Mouse (Mus musculus) CH12F3 (cell line): ENCODE data around the gene Atg14.
"Not testable (repeated sequence)": the region's sequence is repeated elsewhere in the genome, so short reads cannot be mapped to it uniquely, and the experiment has no call there.

ENCODE experiments used
- in situ Hi-C: fragments of 300-500 bp; cut with MboI; formaldehyde crosslinking; loops from 2 replicates; pipeline ENCODE4 v1.14.3; 2020; ENCODE audit warnings: low sequenced_read_pairs

Gene Atg14

GRCm38 (mm10) chr14:47551668-47552067 is 18.8 kb downstream of the Atg14 start:
- in situ Hi-C loops, result no loop called here

GRCm38 (mm10) chr14:47544877-47545276 is 25.6 kb downstream of the Atg14 start:
- in situ Hi-C loops, result no loop called here

GRCm38 (mm10) chr14:47544286-47544685 is 26.2 kb downstream of the Atg14 start:
- in situ Hi-C loops, result no loop called here

- in situ Hi-C loops, result no loop called here
Measured at GRCm38 (mm10) chr14:47542283-47542682, 28.2 kb downstream of the Atg14 start.

GRCm38 (mm10) chr14:47541325-47541948 is 29.0 kb downstream of the Atg14 start:
- in situ Hi-C loops, result no loop called here

GRCm38 (mm10) chr14:47535096-47535495 is 35.4 kb downstream of the Atg14 start:
- in situ Hi-C loops, result no loop called here

- in situ Hi-C loops, result no loop called here
Measured at GRCm38 (mm10) chr14:47534176-47534525, 36.3 kb downstream of the Atg14 start.

- in situ Hi-C loops, result no loop called here
Measured at GRCm38 (mm10) chr14:47533365-47534175, 36.9 kb downstream of the Atg14 start.

GRCm38 (mm10) chr14:47532496-47532895 is 38.0 kb downstream of the Atg14 start:
- in situ Hi-C loops, result no loop called here

- in situ Hi-C loops, result not testable (repeated sequence)
Measured at GRCm38 (mm10) chr14:47529592-47529991, 40.9 kb downstream of the Atg14 start.

- in situ Hi-C loops, result no loop called here
Measured at GRCm38 (mm10) chr14:47529019-47529418, 41.4 kb downstream of the Atg14 start.

- in situ Hi-C loops, result no loop called here
Measured at GRCm38 (mm10) chr14:47528293-47528692, 42.2 kb downstream of the Atg14 start.

- in situ Hi-C loops, result no loop called here
Measured at GRCm38 (mm10) chr14:47527833-47528232, 42.6 kb downstream of the Atg14 start.

- in situ Hi-C loops, result no loop called here
Measured at GRCm38 (mm10) chr14:47525861-47526260, 44.6 kb downstream of the Atg14 start.

- in situ Hi-C loops, result no loop called here
Measured at GRCm38 (mm10) chr14:47525374-47525773, 45.1 kb downstream of the Atg14 start.

- in situ Hi-C loops, result no loop called here
Measured at GRCm38 (mm10) chr14:47522301-47522700, 48.1 kb downstream of the Atg14 start.

- in situ Hi-C loops, result no loop called here
Measured at GRCm38 (mm10) chr14:47521609-47522008, 48.8 kb downstream of the Atg14 start.

GRCm38 (mm10) chr14:47520751-47521449 is 49.5 kb downstream of the Atg14 start:
- in situ Hi-C loops, result no loop called here

GRCm38 (mm10) chr14:47518619-47519018 is 51.8 kb downstream of the Atg14 start:
- in situ Hi-C loops, result no loop called here

- in situ Hi-C loops, result no loop called here
Measured at GRCm38 (mm10) chr14:47516755-47517154, 53.7 kb downstream of the Atg14 start.

- in situ Hi-C loops, result no loop called here
Measured at GRCm38 (mm10) chr14:47515636-47516035, 54.8 kb downstream of the Atg14 start.
